Mouse (Mus musculus) thymus, adult 2 months (tissue): ENCODE measurements at regions not wholly inside any gene's neighbourhood (a gene's known extent, or its start where the extent isn't known, plus 50 kb on each side); places are given as distances from the start of the nearest gene placed in this dataset.

Source experiments
- CTCF ChIP-seq: fragments of 200-500 bp; IDR thresholded peaks from 2 replicates; pipeline ENCODE4 v1.5.1; 2012; ENCODE audit warnings: mild to moderate bottlenecking, control low read depth, low read length, moderate library complexity, borderline replicate concordance; ENCODE audit not compliant: control insufficient read depth, poor library complexity, insufficient read depth; ENCODE audit errors: extremely low read depth
- POLR2A ChIP-seq: fragments of 200-500 bp; IDR thresholded peaks from 2 replicates; pipeline ENCODE4 v1.6.1; 2012; ENCODE audit warnings: mild to moderate bottlenecking, low read length, control low read depth, moderate library complexity; ENCODE audit not compliant: control insufficient read depth, poor library complexity, insufficient read depth; ENCODE audit errors: extremely low read depth

DNA sequence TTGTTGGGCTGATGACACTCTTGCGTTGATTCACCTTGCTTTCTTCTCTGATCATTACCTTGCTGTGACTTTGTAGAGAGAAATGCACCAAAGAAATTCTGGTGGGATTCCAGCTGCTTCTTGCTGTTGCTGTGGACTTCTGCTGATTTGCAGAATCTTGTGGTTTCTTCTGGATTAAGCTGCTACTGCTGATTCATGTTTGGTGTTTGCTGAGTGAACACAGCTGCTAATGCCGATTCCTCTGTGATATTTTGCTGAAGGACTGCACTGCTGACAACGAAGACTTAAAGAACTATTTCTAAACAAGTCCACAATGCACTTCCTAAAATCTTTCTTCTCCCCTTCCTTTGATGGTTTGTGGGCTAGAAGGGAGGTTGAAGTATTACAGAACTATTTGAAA lies 106.5 kb upstream of the Fbxo11 start:
- TF ChIP-seq CTCF (no peak), POLR2A (no peak)
